In the genomic region with DNA sequence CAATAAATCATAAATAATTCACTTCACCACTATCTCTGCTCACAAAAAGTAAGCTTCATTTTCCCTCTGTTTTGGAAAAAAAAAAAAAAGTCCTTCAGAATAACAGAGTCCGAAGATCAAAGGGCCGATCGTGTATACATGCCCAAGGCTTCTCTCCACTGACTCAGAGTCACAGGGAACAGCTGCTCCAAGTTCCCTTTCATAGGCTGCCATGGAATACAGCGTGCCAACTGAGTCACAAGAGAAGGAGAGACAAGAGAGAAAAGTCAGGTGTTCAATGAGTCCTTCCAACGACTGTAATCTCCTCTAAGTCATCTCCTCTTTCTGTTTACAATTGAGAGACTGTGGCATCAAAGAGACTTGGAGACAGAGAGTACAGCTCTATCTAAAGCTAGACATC, we compare ENCODE assay signal across 30 mouse cellular contexts.
DNase-seq lines count a peak whose midpoint lies in the region; ATAC-seq lines count a peak whose summit lies in the region.
"Had no signal": no experiment of that assay in that cellular context is flagged by ENCODE, and none has a peak within 500 bp of the region (broad histone marks: within the 10 kb centered on the region; RNA-seq: fewer than 3 reads in every experiment).

No protein-coding gene starts in this region.

- no peaks in the 10 kb centered on the region for H3K27me3 ChIP-seq in lung, embryonic 16.5 days (ENCODE audit: control insufficient read depth, insufficient read depth, low read depth, low read length)
- H3K27me3 ChIP-seq: heart, embryonic 15.5 days; hindbrain, embryonic 13.5 days; limb, embryonic 13.5 days; neural tube, embryonic 12.5 days had no signal

- WGBS in lung, embryonic 16.5 days = 26% methylated on average over 5 of the region's 5 CpGs

- 0 out of 2 replicates have a peak, but pooled peaks have one; percentile 57 for ATAC-seq in lung, embryonic 16.5 days (ENCODE audit: low read depth)
- ATAC-seq: forebrain, embryonic 16.5 days; intestine, embryonic 16.5 days; midbrain, embryonic 16.5 days; Patski had no signal

- H3K4me3 ChIP-seq in lung, embryonic 16.5 days (ENCODE audit: low read length) = no peak overlapping the region
- H3K4me3 ChIP-seq: erythroblast, embryonic 14.5 days; heart, embryonic 10.5 days; heart, embryonic 15.5 days; hindbrain, embryonic 13.5 days; limb, embryonic 13.5 days; neural tube, embryonic 12.5 days had no signal

- no peak for DNase-seq in lung, postnatal 4 days
- DNase-seq in Muller cell, postnatal 12 days (ENCODE audit: inconsistent ontology term) = peak; percentile 24
- DNase-seq in adrenal gland, postnatal 10 days = peak; percentile 66
- DNase-seq in cerebellum, adult 18-20 months = no peak
- no peak for DNase-seq in thymus, postnatal 0 days (ENCODE audit: low spot score)
- DNase-seq: cerebellum, adult 2 months; cerebellum, postnatal 14 days; heart, postnatal 36 days; kidney, adult 8-10 months; kidney, postnatal 4 days; lung, postnatal 14 days; right cerebral cortex, postnatal 4 days; thymus, adult 18-20 months; thymus, postnatal 36 days had no signal

- H3K9me3 ChIP-seq in lung, embryonic 16.5 days (ENCODE audit: control insufficient read depth, low read length) = no peaks in the 10 kb centered on the region
- H3K9me3 ChIP-seq: G1E; heart, embryonic 10.5 days; heart, embryonic 15.5 days; hindbrain, embryonic 13.5 days; limb, embryonic 13.5 days; neural tube, embryonic 12.5 days had no signal

- H3K27ac ChIP-seq in lung, embryonic 16.5 days (ENCODE audit: low read length) = no peak overlapping the region
- H3K27ac ChIP-seq: heart, embryonic 10.5 days; heart, embryonic 15.5 days; hindbrain, embryonic 13.5 days; kidney, postnatal 0 days; limb, embryonic 13.5 days; neural tube, embryonic 12.5 days; stomach, postnatal 0 days had no signal

- H3K9ac ChIP-seq in lung, embryonic 16.5 days (ENCODE audit: low read length) = no peak overlapping the region
- H3K9ac ChIP-seq: heart, embryonic 15.5 days; hindbrain, embryonic 13.5 days; limb, embryonic 13.5 days; neural tube, embryonic 12.5 days had no signal

- no peak overlapping the region for H3K4me2 ChIP-seq in lung, embryonic 16.5 days (ENCODE audit: low read depth, low read length)
- H3K4me2 ChIP-seq: heart, embryonic 15.5 days; hindbrain, embryonic 13.5 days; limb, embryonic 13.5 days; liver, embryonic 11.5 days; midbrain, embryonic 11.5 days; neural tube, embryonic 12.5 days had no signal

- H3K4me1 ChIP-seq in lung, embryonic 16.5 days (replicated peaks; ENCODE audit: control insufficient read depth, insufficient read depth, low read length) = no peaks in the 10 kb centered on the region
- H3K4me1 ChIP-seq: heart, embryonic 10.5 days; heart, embryonic 15.5 days; hindbrain, embryonic 13.5 days; neural tube, embryonic 12.5 days had no signal

- H3K36me3 ChIP-seq in lung, embryonic 16.5 days (ENCODE audit: control insufficient read depth, insufficient read depth, low read length) = no peaks in the 10 kb centered on the region
- H3K36me3 ChIP-seq: G1E; heart, embryonic 10.5 days; heart, embryonic 15.5 days; hindbrain, embryonic 13.5 days; limb, embryonic 13.5 days; neural tube, embryonic 12.5 days had no signal

Comparison
In these comparisons a context has a peak if more than half of its experiments do, and no peak if none do; other contexts are left out.
1. DNase-seq: peak in Muller cell, postnatal 12 days (single experiment) and adrenal gland, postnatal 10 days (single experiment); none in lung, postnatal 4 days (0 of 2), cerebellum, adult 18-20 months (0 of 2) and thymus, postnatal 0 days (single experiment).